Mouse (Mus musculus) forebrain, postnatal 0 days (tissue): ENCODE measurements around the gene Fam98b. TPM values are rescaled to one million over a fixed set of nuclear protein-coding genes. Genes with fewer than 3 reads are reported as not detected.

Experiments used
- ATAC-seq: fragments of 200-750 bp; cut with Nextera tagmentation; 2 replicates; pipeline ENCODE4 v1.8.0; 2017; ENCODE audit warnings: mild to moderate bottlenecking, moderate library complexity
- DNase-seq: peaks from one replicate; pipeline ENCODE4 v3.0.0-alpha.2; 2015
- H3K27ac ChIP-seq: fragments of 300-500 bp; sonication (generic); 2 replicates; pipeline ENCODE4 v1.5.1; 2014; ENCODE audit warnings: low read depth, mild to moderate bottlenecking, antibody characterized with exemption, low read length, moderate library complexity, mixed read lengths
- H3K27me3 ChIP-seq: fragments of 300-500 bp; sonication (generic); 2 replicates; pipeline ENCODE4 v1.6.1; 2014; ENCODE audit warnings: mild to moderate bottlenecking, low read length, mixed read lengths; ENCODE audit not compliant: insufficient read depth
- H3K36me3 ChIP-seq: fragments of 300-500 bp; sonication (generic); 2 replicates; pipeline ENCODE4 v1.6.1; 2014; ENCODE audit warnings: mild to moderate bottlenecking, moderate library complexity; ENCODE audit not compliant: insufficient read depth
- H3K4me1 ChIP-seq: fragments of 300-500 bp; sonication (generic); 2 replicates; pipeline ENCODE4 v1.6.1; 2014; ENCODE audit warnings: antibody characterized with exemption; ENCODE audit not compliant: insufficient read depth
- H3K4me2 ChIP-seq: fragments of 300-500 bp; sonication (generic); 2 replicates; pipeline ENCODE4 v1.6.1; 2014; ENCODE audit warnings: low read depth, mild to moderate bottlenecking, moderate library complexity
- H3K4me3 ChIP-seq: fragments of 300-500 bp; sonication (generic); 2 replicates; pipeline ENCODE4 v1.5.1; 2014; ENCODE audit warnings: low read depth, low read length, mixed read lengths
- H3K9ac ChIP-seq: fragments of 300-500 bp; sonication (generic); 2 replicates; pipeline ENCODE4 v1.6.1; 2014; ENCODE audit warnings: mild to moderate bottlenecking
- H3K9me3 ChIP-seq: fragments of 300-500 bp; sonication (generic); 2 replicates; pipeline ENCODE4 v1.6.1; 2016; ENCODE audit warnings: low read length
- CTCF ChIP-seq: sonication (generic); IDR thresholded peaks from 2 replicates; pipeline ENCODE4 v1.5.1; 2016; ENCODE audit warnings: antibody characterized with exemption, control low read depth, low read depth
- WGBS: fragments of 180-500 bp; shearing (Covaris S2); extraction: QIAGEN DNeasy Blood & Tissue Kit; methylation state at CpG from one replicate; pipeline ENCODE4 v1.1.7; 2014; 5-methylcytosine and 5-hydroxymethylcytosine counted together
- polyA plus RNA-seq: library from polyadenylated mRNA; unstranded; fragments of >200 nt; fragmentation: Nextera tagmentation; extraction: Ambion mirVana; gene quantifications from 2 replicates; pipeline ENCODE4 v1.2.1, GENCODE M21; 2015
- total RNA-seq: library from RNA; depleted of rRNA; stranded (reverse); fragments of >200 nt; gene quantifications from 2 replicates; pipeline ENCODE4 v1.2.3, GENCODE M21; 2014

Gene Fam98b
- total and polyA plus RNA-seq, 2 experiments from 2014 or later, result 13.4 to 13.8 TPM

DNA sequence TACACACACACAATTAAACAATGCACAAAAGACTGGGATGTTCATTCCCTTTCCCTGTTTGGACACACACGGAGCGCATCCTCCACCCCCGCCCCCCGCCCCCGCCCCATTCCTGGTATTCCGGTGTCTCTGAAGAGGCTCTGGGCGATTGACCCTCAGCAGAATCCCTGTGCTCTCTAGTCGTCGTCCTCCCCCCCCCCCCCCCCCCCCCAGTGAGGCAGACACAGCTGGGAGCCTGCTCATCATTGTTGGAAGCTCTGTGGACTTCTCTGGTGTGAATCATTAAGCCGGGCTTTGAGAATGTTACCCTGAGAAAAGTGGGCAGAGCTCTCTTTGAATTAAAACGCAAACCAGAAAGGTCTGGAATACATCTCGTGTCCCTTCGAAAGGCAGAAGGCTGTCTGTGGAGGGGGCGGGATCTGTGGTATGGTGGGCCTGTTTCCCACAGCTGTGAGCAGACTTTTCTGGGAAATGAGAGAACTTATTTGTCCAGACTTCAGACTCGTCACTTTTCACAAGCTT is 31.8 kb upstream of the Fam98b start:
- Histone ChIP-seq H3K4me1 (no peaks in the 10 kb centered on the region), H3K4me3 (no peak overlapping the region), H3K36me3 (no peaks in the 10 kb centered on the region), H3K9ac (no peak overlapping the region), H3K9me3 (no peaks in the 10 kb centered on the region), H3K27me3 (no peaks in the 10 kb centered on the region), H3K4me2 (no peak overlapping the region), H3K27ac (no peak overlapping the region)
- no peak; the same call in 1 of the 2 replicates for ATAC-seq
- 9% methylated on average over 15 of the region's 15 CpGs for WGBS
- TF ChIP-seq CTCF, result no peak
- no peak for DNase-seq

DNA sequence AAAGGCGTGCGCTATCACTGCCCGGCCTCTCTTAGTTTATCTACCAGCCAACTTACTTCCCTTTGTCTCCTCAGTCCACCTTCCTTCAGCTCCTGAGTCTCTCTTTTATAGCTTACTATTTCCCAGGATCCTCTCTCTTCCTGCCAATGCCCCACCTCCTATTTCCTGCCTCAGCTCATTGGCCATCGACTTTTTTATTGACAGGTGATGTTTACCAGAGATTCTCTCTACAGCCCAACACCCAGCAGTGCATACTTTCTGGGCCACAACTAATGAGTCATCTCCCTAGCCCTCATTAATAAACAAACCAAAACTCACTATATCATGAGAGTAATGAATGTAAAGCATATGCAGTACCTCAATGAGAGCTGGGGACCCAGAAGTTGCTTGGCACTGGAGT is 30.0 kb upstream of the Fam98b start:
- no peak overlapping the region for H3K9ac ChIP-seq
- no peaks in the 10 kb centered on the region for H3K36me3 ChIP-seq
- ATAC-seq (no peak), DNase-seq (no peak)
- no peaks in the 10 kb centered on the region for H3K9me3 ChIP-seq
- H3K4me3 ChIP-seq, result no peak overlapping the region
- H3K4me1 ChIP-seq, result no peaks in the 10 kb centered on the region
- H3K27ac ChIP-seq, result no peak overlapping the region
- H3K27me3 ChIP-seq, result no peaks in the 10 kb centered on the region
- no peak for TF ChIP-seq CTCF
- H3K4me2 ChIP-seq, result no peak overlapping the region
- over 99% methylated on average over 4 of the region's 4 CpGs for WGBS

DNA sequence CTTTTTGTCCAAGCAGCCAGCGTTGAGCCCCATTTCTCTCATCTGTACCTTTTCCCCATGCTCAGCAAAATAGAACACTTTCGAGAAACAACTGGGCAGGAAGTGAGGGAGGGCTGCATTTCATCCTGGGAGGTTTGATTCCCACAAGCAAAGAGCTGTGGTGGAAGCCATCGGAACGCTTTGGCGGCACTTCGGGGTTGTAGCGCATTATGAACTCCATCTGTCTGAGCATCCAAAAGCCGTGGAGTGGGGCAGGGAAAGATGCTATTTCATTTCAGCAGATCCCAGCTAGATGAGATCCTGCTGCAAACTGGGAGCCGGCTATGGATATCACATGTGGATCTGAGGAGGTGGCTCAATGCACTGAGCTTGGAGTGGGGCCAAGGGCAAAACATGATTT is 26.9 kb upstream of the Fam98b start:
- ATAC-seq, result no peak
- H3K27ac ChIP-seq, result no peak overlapping the region
- H3K9me3 ChIP-seq, result no peaks in the 10 kb centered on the region
- no peaks in the 10 kb centered on the region for H3K36me3 ChIP-seq
- no peaks in the 10 kb centered on the region for H3K4me1 ChIP-seq
- no peak for DNase-seq
- no peaks in the 10 kb centered on the region for H3K27me3 ChIP-seq
- H3K4me3 ChIP-seq, result no peak overlapping the region
- H3K4me2 ChIP-seq, result no peak overlapping the region
- H3K9ac ChIP-seq, result no peak overlapping the region
- WGBS, result 88% methylated on average over 9 of the region's 9 CpGs
- TF ChIP-seq CTCF, result no peak

DNA sequence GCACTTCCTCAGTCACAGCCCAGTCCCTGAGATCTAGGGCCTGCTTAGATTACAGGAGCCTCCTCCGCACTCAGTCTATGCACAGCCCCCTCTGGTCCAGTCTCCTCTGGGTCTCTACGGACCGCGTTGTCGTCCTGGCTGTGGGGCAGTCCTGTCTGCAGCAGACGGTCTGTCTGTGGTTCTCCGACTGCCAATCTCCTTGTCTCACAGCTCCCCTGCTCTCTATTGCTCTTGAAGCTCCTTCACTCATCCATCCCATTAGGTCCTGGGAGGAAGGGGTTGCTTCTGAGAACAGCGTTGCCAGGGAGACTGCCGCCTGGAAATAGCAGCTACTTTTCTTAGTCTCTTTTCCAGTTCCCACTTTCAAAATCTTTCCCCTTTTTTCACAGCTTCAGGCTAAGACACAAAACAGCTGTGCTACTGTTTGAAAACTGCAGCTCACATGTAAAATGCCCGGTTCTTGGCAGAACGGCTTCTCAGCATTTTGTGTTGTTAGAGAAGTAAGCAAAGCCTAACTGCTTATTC is 20.9 kb upstream of the Fam98b start:
- 34% methylated on average over 11 of the region's 11 CpGs for WGBS
- DNase-seq (peak; percentile 73), ATAC-seq (peak; percentile 87)
- Histone ChIP-seq H3K9ac (no peak overlapping the region), H3K36me3 (no peaks in the 10 kb centered on the region), H3K9me3 (no peaks in the 10 kb centered on the region), H3K27ac (peak overlapping the region; percentile 81), H3K4me2 (peak overlapping the region; percentile 27), H3K4me3 (no peak overlapping the region), H3K27me3 (no peaks in the 10 kb centered on the region), H3K4me1 (0 out of 2 replicates have a peak, but pooled peaks cover 5% of the 10 kb centered on the region)
- TF ChIP-seq CTCF, result no peak

GRCm38 (mm10) chr2:117230261-117230660 is 19.3 kb upstream of the Fam98b start:
- H3K27me3 ChIP-seq, result no peaks in the 10 kb centered on the region
- H3K27ac ChIP-seq, result no peak overlapping the region
- no peak overlapping the region for H3K4me3 ChIP-seq
- 0 out of 2 replicates have a peak, but pooled peaks cover 5% of the 10 kb centered on the region for H3K4me1 ChIP-seq
- no peak for ATAC-seq
- no peak for TF ChIP-seq CTCF
- no peak overlapping the region for H3K4me2 ChIP-seq
- no peaks in the 10 kb centered on the region for H3K36me3 ChIP-seq
- no peaks in the 10 kb centered on the region for H3K9me3 ChIP-seq
- H3K9ac ChIP-seq, result no peak overlapping the region
- WGBS, result 73% methylated on average over 7 of the region's 7 CpGs
- DNase-seq, result no peak

DNA sequence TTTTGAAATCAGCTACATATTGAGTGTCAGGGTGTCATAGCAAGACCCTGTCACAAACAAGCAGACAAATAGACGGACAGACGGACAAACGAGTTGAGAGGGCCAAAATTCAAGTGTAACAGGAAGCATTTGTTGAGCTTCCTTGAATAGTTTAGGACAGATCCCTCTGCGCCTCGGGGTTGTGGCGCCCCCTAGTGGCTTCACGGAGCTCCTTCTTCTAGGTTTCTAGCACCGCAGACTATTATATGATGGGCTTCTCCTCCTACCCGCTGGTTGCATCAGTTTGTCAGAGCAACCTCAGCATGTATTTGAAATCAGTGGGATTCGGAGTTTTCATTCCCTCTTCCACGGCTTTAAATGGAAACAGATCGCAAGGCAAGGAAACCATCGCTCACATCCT is 18.3 kb upstream of the Fam98b start:
- WGBS, result 6% methylated on average over 13 of the region's 13 CpGs
- Histone ChIP-seq H3K9me3 (no peaks in the 10 kb centered on the region), H3K4me1 (0 out of 2 replicates have a peak, but pooled peaks cover 5% of the 10 kb centered on the region), H3K9ac (no peak overlapping the region), H3K4me3 (no peak overlapping the region), H3K36me3 (no peaks in the 10 kb centered on the region), H3K4me2 (0 out of 2 replicates have a peak overlapping the region, but pooled peaks have one; percentile 2), H3K27ac (no peak overlapping the region), H3K27me3 (no peaks in the 10 kb centered on the region)
- ATAC-seq (peak; percentile 85), DNase-seq (peak; percentile 88)
- TF ChIP-seq CTCF, result peak; percentile 89

GRCm38 (mm10) chr2:117241953-117242352 is 7.6 kb upstream of the Fam98b start:
- DNase-seq (no peak), ATAC-seq (peak; percentile 54; the same call in 1 of the 2 replicates)
- no peak overlapping the region for H3K27ac ChIP-seq
- no peak overlapping the region for H3K9ac ChIP-seq
- no peaks in the 10 kb centered on the region; the same call in 1 of the 2 replicates for H3K27me3 ChIP-seq
- 65% methylated on average over 4 of the region's 4 CpGs for WGBS
- H3K9me3 ChIP-seq, result no peaks in the 10 kb centered on the region
- no peak for TF ChIP-seq CTCF
- H3K4me3 ChIP-seq, result no peak overlapping the region
- no peaks in the 10 kb centered on the region for H3K4me1 ChIP-seq
- H3K36me3 ChIP-seq, result no peaks in the 10 kb centered on the region
- H3K4me2 ChIP-seq, result no peak overlapping the region
